Mouse (Mus musculus): ENCODE results near the gene Erp29. TPM values are rescaled to one million over a fixed set of nuclear protein-coding genes. Genes with fewer than 3 reads are reported as not detected.

The Erp29 gene
- polyA plus RNA-seq, 1 experiment from 2014 or later = 140 TPM

DNA sequence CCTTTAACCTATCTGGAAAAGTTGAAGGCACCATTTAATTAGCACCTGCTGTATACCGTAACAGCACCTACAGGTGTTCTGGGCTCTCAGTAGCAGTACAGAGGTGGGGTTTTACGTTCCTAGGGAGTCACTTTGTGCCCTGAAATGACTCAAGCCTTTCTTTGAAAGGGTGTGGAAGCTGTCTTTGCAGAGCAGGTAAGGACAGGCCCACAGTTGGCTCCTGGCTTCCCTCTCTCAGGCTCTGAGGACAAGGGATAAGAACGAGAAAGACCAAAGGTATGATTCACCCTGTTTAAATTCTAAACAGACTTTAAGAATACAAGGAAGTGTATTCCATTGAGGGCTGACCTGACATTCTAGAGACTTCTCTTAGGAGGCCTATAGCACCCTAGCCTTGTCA lies 58.9 kb downstream of the Erp29 start:
- Histone ChIP-seq H3K27ac (ENCODE audit: low read length) (no peak overlapping the region), H3K27me3 (ENCODE audit: control insufficient read depth, insufficient read depth, low read length) (no peaks in the 10 kb centered on the region), H3K36me3 (ENCODE audit: control insufficient read depth, insufficient read depth, low read length) (no peaks in the 10 kb centered on the region), H3K4me1 (ENCODE audit: control insufficient read depth, insufficient read depth, low read length) (no peaks in the 10 kb centered on the region), H3K4me3 (ENCODE audit: low read depth, low read length) (no peak overlapping the region), H3K9ac (replicated peaks; ENCODE audit: low read depth, low read length) (no peak overlapping the region), H3K9me3 (ENCODE audit: control insufficient read depth, low read depth, low read length) (no peaks in the 10 kb centered on the region), H3K4me2 (replicated peaks; ENCODE audit: low read depth, low read length) (no peak overlapping the region)
- ATAC-seq (ENCODE audit: insufficient number of reproducible peaks, insufficient read depth, low FRiP score, low read depth) = no peak
- WGBS = 73% methylated on average over 3 of the region's 3 CpGs

GRCm38 (mm10) chr5:121392667-121393380 lies 59.5 kb downstream of the Erp29 start:
- H3K9ac ChIP-seq (replicated peaks; ENCODE audit: low read depth, low read length) = no peak overlapping the region
- ATAC-seq (ENCODE audit: insufficient number of reproducible peaks, insufficient read depth, low FRiP score, low read depth) = no peak
- no peaks in the 10 kb centered on the region for H3K27me3 ChIP-seq (ENCODE audit: control insufficient read depth, insufficient read depth, low read length)
- no peaks in the 10 kb centered on the region for H3K36me3 ChIP-seq (ENCODE audit: control insufficient read depth, insufficient read depth, low read length)
- H3K4me2 ChIP-seq (replicated peaks; ENCODE audit: low read depth, low read length) = no peak overlapping the region
- H3K4me3 ChIP-seq (ENCODE audit: low read depth, low read length) = no peak overlapping the region
- WGBS = 57% methylated on average over 16 of the region's 16 CpGs
- no peak overlapping the region for H3K27ac ChIP-seq (ENCODE audit: low read length)
- H3K9me3 ChIP-seq (ENCODE audit: control insufficient read depth, low read depth, low read length) = no peaks in the 10 kb centered on the region
- H3K4me1 ChIP-seq (ENCODE audit: control insufficient read depth, insufficient read depth, low read length) = no peaks in the 10 kb centered on the region

DNA sequence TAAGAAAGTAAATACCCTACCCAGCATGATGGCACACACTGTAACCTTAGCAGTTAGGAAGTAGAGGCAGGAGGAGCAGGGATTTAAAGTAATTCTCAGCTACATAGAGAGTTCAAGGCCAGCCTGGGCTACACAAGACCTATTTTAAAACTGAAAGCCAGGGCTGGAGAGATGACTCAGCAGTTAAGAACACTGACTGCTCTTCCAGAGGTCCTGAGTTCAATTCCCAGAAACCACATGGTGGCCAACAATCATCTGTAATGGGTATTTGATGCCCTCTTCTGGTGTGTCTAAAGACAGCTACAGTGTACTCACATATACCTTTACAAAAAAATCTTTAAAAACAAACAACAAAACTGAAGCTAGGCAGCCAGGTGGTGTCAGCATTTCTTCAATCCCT lies 62.6 kb downstream of the Erp29 start:
- Histone ChIP-seq H3K9ac (replicated peaks; ENCODE audit: low read depth, low read length) (no peak overlapping the region), H3K27me3 (ENCODE audit: control insufficient read depth, insufficient read depth, low read length) (no peaks in the 10 kb centered on the region), H3K9me3 (ENCODE audit: control insufficient read depth, low read depth, low read length) (no peaks in the 10 kb centered on the region), H3K4me3 (ENCODE audit: low read depth, low read length) (no peak overlapping the region), H3K27ac (ENCODE audit: low read length) (no peak overlapping the region), H3K4me1 (ENCODE audit: control insufficient read depth, insufficient read depth, low read length) (0 out of 2 replicates have a peak, but pooled peaks cover 4% of the 10 kb centered on the region), H3K4me2 (replicated peaks; ENCODE audit: low read depth, low read length) (no peak overlapping the region), H3K36me3 (ENCODE audit: control insufficient read depth, insufficient read depth, low read length) (no peaks in the 10 kb centered on the region)
- no peak for ATAC-seq (ENCODE audit: insufficient number of reproducible peaks, insufficient read depth, low FRiP score, low read depth)

- 71% methylated on average over 7 of the region's 7 CpGs for WGBS
Observed at GRCm38 (mm10) chr5:121389106-121389505, 63.2 kb downstream of the Erp29 start.

DNA sequence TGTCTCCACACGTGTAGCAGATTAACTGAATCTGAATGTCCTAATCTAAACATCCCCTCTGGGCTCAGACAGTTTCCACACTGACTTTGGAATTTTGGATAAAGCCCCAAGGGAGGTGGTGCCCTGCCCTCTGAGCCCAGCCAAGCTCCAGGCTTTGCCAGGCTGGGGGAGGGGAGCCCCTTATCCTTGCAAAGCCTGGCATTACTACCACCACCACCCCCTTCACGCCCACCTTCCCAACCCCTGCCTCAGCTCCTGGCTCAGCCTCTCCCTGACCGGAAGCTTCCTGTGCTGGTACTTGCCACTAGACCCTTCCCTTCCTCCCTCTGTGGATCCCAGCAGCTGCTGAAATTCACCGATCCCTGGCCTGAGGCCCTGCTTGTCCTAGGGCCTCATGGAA lies 65.2 kb downstream of the Erp29 start:
- Histone ChIP-seq H3K9ac (replicated peaks; ENCODE audit: low read depth, low read length) (no peak overlapping the region), H3K9me3 (ENCODE audit: control insufficient read depth, low read depth, low read length) (no peaks in the 10 kb centered on the region), H3K27ac (ENCODE audit: low read length) (no peak overlapping the region), H3K27me3 (ENCODE audit: control insufficient read depth, insufficient read depth, low read length) (no peaks in the 10 kb centered on the region), H3K4me3 (ENCODE audit: low read depth, low read length) (no peak overlapping the region), H3K36me3 (ENCODE audit: control insufficient read depth, insufficient read depth, low read length) (no peaks in the 10 kb centered on the region), H3K4me1 (ENCODE audit: control insufficient read depth, insufficient read depth, low read length) (peaks cover 8% of the 10 kb centered on the region; the same call in 1 of the 2 replicates), H3K4me2 (replicated peaks; ENCODE audit: low read depth, low read length) (no peak overlapping the region)
- ATAC-seq (ENCODE audit: insufficient number of reproducible peaks, insufficient read depth, low FRiP score, low read depth) = no peak
- WGBS = 42% methylated on average over 4 of the region's 4 CpGs

More at GRCm38 (mm10) chr5:121389106-121389505, 63.2 kb downstream of the Erp29 start:
- Histone ChIP-seq H3K9me3 (ENCODE audit: control insufficient read depth, low read depth, low read length) (no peaks in the 10 kb centered on the region), H3K27ac (ENCODE audit: low read length) (no peak overlapping the region), H3K4me3 (ENCODE audit: low read depth, low read length) (no peak overlapping the region), H3K4me2 (replicated peaks; ENCODE audit: low read depth, low read length) (no peak overlapping the region), H3K9ac (replicated peaks; ENCODE audit: low read depth, low read length) (no peak overlapping the region), H3K27me3 (ENCODE audit: control insufficient read depth, insufficient read depth, low read length) (no peaks in the 10 kb centered on the region), H3K36me3 (ENCODE audit: control insufficient read depth, insufficient read depth, low read length) (no peaks in the 10 kb centered on the region), H3K4me1 (ENCODE audit: control insufficient read depth, insufficient read depth, low read length) (0 out of 2 replicates have a peak, but pooled peaks cover 8% of the 10 kb centered on the region)
- no peak for ATAC-seq (ENCODE audit: insufficient number of reproducible peaks, insufficient read depth, low FRiP score, low read depth)

GRCm38 (mm10) chr5:121386120-121386909 lies 66.0 kb downstream of the Erp29 start:
- Histone ChIP-seq H3K9ac (replicated peaks; ENCODE audit: low read depth, low read length) (no peak overlapping the region), H3K9me3 (ENCODE audit: control insufficient read depth, low read depth, low read length) (no peaks in the 10 kb centered on the region), H3K36me3 (ENCODE audit: control insufficient read depth, insufficient read depth, low read length) (0 out of 2 replicates have a peak, but pooled peaks cover 4% of the 10 kb centered on the region), H3K27me3 (ENCODE audit: control insufficient read depth, insufficient read depth, low read length) (no peaks in the 10 kb centered on the region), H3K4me2 (replicated peaks; ENCODE audit: low read depth, low read length) (peak overlapping the region; percentile 68), H3K4me3 (ENCODE audit: low read depth, low read length) (peak overlapping the region; percentile 76), H3K4me1 (ENCODE audit: control insufficient read depth, insufficient read depth, low read length) (peaks cover 8% of the 10 kb centered on the region; the same call in 1 of the 2 replicates), H3K27ac (ENCODE audit: low read length) (no peak overlapping the region)
- WGBS = 31% methylated on average over 22 of the region's 22 CpGs
- no peak for ATAC-seq (ENCODE audit: insufficient number of reproducible peaks, insufficient read depth, low FRiP score, low read depth)

GRCm38 (mm10) chr5:121385461-121386119 lies 66.7 kb downstream of the Erp29 start, which contains the start of gene Trafd1:
TSS of gene Trafd1 (minus strand) at chr5:121385632.
- H3K9ac ChIP-seq (replicated peaks; ENCODE audit: low read depth, low read length) = peak within 1 kb of the TSS; percentile 61
- no peaks in the 10 kb centered on the region for H3K27me3 ChIP-seq (ENCODE audit: control insufficient read depth, insufficient read depth, low read length)
- peak within 1 kb of the TSS; percentile 76 for H3K4me3 ChIP-seq (ENCODE audit: low read depth, low read length)
- H3K27ac ChIP-seq (ENCODE audit: low read length) = peak within 1 kb of the TSS; percentile 85
- peaks cover 8% of the 10 kb centered on the region; the same call in 1 of the 2 replicates for H3K4me1 ChIP-seq (ENCODE audit: control insufficient read depth, insufficient read depth, low read length)
- under 1% methylated on average over 43 of the region's 45 CpGs for WGBS
- peak within 1 kb of the TSS; percentile 68 for H3K4me2 ChIP-seq (replicated peaks; ENCODE audit: low read depth, low read length)
- peak; percentile 95 for ATAC-seq (ENCODE audit: insufficient number of reproducible peaks, insufficient read depth, low FRiP score, low read depth)
- peaks cover 10% of the 10 kb centered on the region; the same call in 1 of the 2 replicates for H3K36me3 ChIP-seq (ENCODE audit: control insufficient read depth, insufficient read depth, low read length)
- H3K9me3 ChIP-seq (ENCODE audit: control insufficient read depth, low read depth, low read length) = no peaks in the 10 kb centered on the region; the same call in 1 of the 2 replicates
